In genomic region chr7:73718031-73718430, GRCm38 (mm10) we compare ENCODE assay signal across 13 mouse cellular contexts. TPM values are rescaled to one million over a fixed set of nuclear protein-coding genes. Genes with fewer than 3 reads are reported as not detected.
A peak's percentile ranks its signal among the peaks of the same experiment; 100 is the strongest.
DNase-seq lines count a peak whose midpoint lies in the region; TF ChIP-seq lines count a peak whose summit lies in the region.
"Had no signal": no experiment of that assay in that cellular context is flagged by ENCODE, and none has a peak within 500 bp of the region (broad histone marks: within the 10 kb centered on the region; RNA-seq: fewer than 3 reads in every experiment).

No protein-coding gene starts in this region.

- intact Hi-C loops in gastrocnemius, adult 2 months (cut with DNase I) = no loop called here
- intact Hi-C loops in heart, postnatal 36 days (cut with DNase I) = loop anchor here (2.0 kb wide), 1 partner anchor 23 kb away; the partner anchor contains the start of gene Fam174b

- peak overlapping the region; percentile 41; the same call in 1 of the 2 replicates for H3K27ac ChIP-seq in gastrocnemius, adult 2 months
- no peak overlapping the region for H3K27ac ChIP-seq in layer of hippocampus, adult 2 months
- H3K27ac ChIP-seq: hindbrain, postnatal 0 days; macrophage; neural tube, embryonic 13.5 days had no signal

- no peak overlapping the region for H3K4me3 ChIP-seq in gastrocnemius, adult 2 months
- H3K4me3 ChIP-seq in layer of hippocampus, adult 2 months = no peak overlapping the region
- H3K4me3 ChIP-seq: neural tube, embryonic 13.5 days had no signal

- TF ChIP-seq CTCF in gastrocnemius, adult 2 months (IDR thresholded peaks at IDR 0.05) = no peak
- TF ChIP-seq CTCF in layer of hippocampus, adult 2 months (conservative IDR thresholded peaks at IDR 0.05) = no peak

- DNase-seq in gastrocnemius, adult 2 months = no peak
- no peak for DNase-seq in gastrocnemius, adult 8-10 months (ENCODE audit: low spot score in 2 of 2)
- DNase-seq in adrenal gland, adult 8-10 months = peak; percentile 31
- peak; percentile 31 to 32 for DNase-seq in heart, postnatal 36 days
- peak; percentile 70 for DNase-seq in lung, postnatal 10 days
- DNase-seq in layer of hippocampus, adult 2 months (ENCODE audit: low spot score in 2 of 2) = no peak
- DNase-seq in MN1 (ENCODE audit: low spot score) = no peak
- DNase-seq in right cerebral cortex, postnatal 4 days = no peak
- DNase-seq: cerebellum, adult 8-10 months; thymus, postnatal 36 days had no signal

RNA-seq across cellular contexts. Expression of gene Fam174b, which starts 22.1 kb away (rescaled TPM):
- 1 to 10 TPM; 1.2 to 2.8 TPM for total RNA-seq in gastrocnemius, adult 2 months (2021)
- total RNA-seq in gastrocnemius, adult 8-10 months (2022) = 1 to 10 TPM; 2.2 to 3.8 (median 3.0) TPM
- total RNA-seq in adrenal gland, adult 8-10 months (2022) = 10 to 100 TPM; 13.3 to 15.8 (median 14.3) TPM
- 100 to 1,000 TPM; 174 to 183 TPM for total RNA-seq in heart, postnatal 36 days (2021)
- total RNA-seq in layer of hippocampus, adult 2 months (2021) = 10 to 100 TPM; 29.9 to 30.2 TPM

Comparison
In these comparisons a context has a peak if more than half of its experiments do, and no peak if none do; other contexts are left out.
1. DNase-seq: peak in adrenal gland, adult 8-10 months (single experiment), heart, postnatal 36 days (2 of 2) and lung, postnatal 10 days (single experiment); none in gastrocnemius, adult 2 months (single experiment), gastrocnemius, adult 8-10 months (0 of 2), layer of hippocampus, adult 2 months (0 of 2), MN1 (single experiment) and right cerebral cortex, postnatal 4 days (single experiment).
2. RNA of gene Fam174b, which starts 22.1 kb away (total RNA-seq): 174 to 183 TPM in heart, postnatal 36 days; 29.9 to 30.2 TPM in layer of hippocampus, adult 2 months, 13.3 to 15.8 TPM in adrenal gland, adult 8-10 months, 2.2 to 3.8 TPM in gastrocnemius, adult 8-10 months and 1.2 to 2.8 TPM in gastrocnemius, adult 2 months; every median in the first group is over 4 times any median in the second.